Mouse (Mus musculus) cerebellum, adult (tissue): ENCODE data around the gene Dhh.
A peak's percentile ranks its signal among the peaks of the same experiment; 100 is the strongest.

Experiments used
- ATAC-seq: cut with Nextera tagmentation; 2 replicates; pipeline ENCODE4 v1.9.2; 2017; ENCODE audit warnings: mild to moderate bottlenecking, moderate library complexity, mixed read lengths; ENCODE audit not compliant: insufficient number of reproducible peaks, low FRiP score, low TSS enrichment

Dhh gene

GRCm38 (mm10) chr15:98883661-98884060 is 14.7 kb downstream of the Dhh start:
- ATAC-seq, result no peak

- peak; percentile 4; the same call in 1 of the 2 replicates for ATAC-seq
Measured at GRCm38 (mm10) chr15:98881656-98882008, 16.7 kb downstream of the Dhh start.

GRCm38 (mm10) chr15:98880978-98881655 is 17.2 kb downstream of the Dhh start:
- ATAC-seq, result peak; percentile 93

- no peak for ATAC-seq
Measured at GRCm38 (mm10) chr15:98877331-98877730, 21.0 kb downstream of the Dhh start.

GRCm38 (mm10) chr15:98871916-98872888 is 26.1 kb downstream of the Dhh start:
- peak; percentile 66 for ATAC-seq

GRCm38 (mm10) chr15:98871070-98871915 is 27.0 kb downstream of the Dhh start, which contains the start of gene Kmt2d:
Kmt2d (minus strand) TSS chr15:98871204.
- ATAC-seq, result no peak; the same call in 1 of the 2 replicates

- ATAC-seq, result no peak
Measured at GRCm38 (mm10) chr15:98870179-98871069, 27.9 kb downstream of the Dhh start.

GRCm38 (mm10) chr15:98869342-98870178 is 28.8 kb downstream of the Dhh start:
- ATAC-seq, result no peak

GRCm38 (mm10) chr15:98868346-98869063 is 29.8 kb downstream of the Dhh start:
- no peak for ATAC-seq

GRCm38 (mm10) chr15:98867321-98867720 is 31.0 kb downstream of the Dhh start:
- ATAC-seq, result no peak

- ATAC-seq, result no peak
Measured at GRCm38 (mm10) chr15:98866501-98866900, 31.8 kb downstream of the Dhh start.

- no peak for ATAC-seq
Measured at GRCm38 (mm10) chr15:98865771-98866170, 32.6 kb downstream of the Dhh start.

GRCm38 (mm10) chr15:98864951-98865350 is 33.4 kb downstream of the Dhh start:
- no peak for ATAC-seq

GRCm38 (mm10) chr15:98863451-98863958 is 34.8 kb downstream of the Dhh start:
- ATAC-seq, result no peak

- no peak for ATAC-seq
Measured at GRCm38 (mm10) chr15:98861701-98862410, 36.5 kb downstream of the Dhh start.

GRCm38 (mm10) chr15:98860921-98861320 is 37.4 kb downstream of the Dhh start:
- no peak for ATAC-seq
